In genomic region chr11:77414141-77414839, GRCm38 (mm10) we compare ENCODE assay signal across 21 mouse cellular contexts. TPM values are rescaled to one million over a fixed set of nuclear protein-coding genes. Genes with fewer than 3 reads are reported as not detected.
DNase-seq lines count a peak whose midpoint lies in the region; ATAC-seq lines count a peak whose summit lies in the region.
"Had no signal": no experiment of that assay in that cellular context is flagged by ENCODE, and none has a peak within 500 bp of the region (broad histone marks: within the 10 kb centered on the region; RNA-seq: fewer than 3 reads in every experiment).

No protein-coding gene starts in this region.

- H3K27me3 ChIP-seq in heart, embryonic 13.5 days (replicated peaks): no peaks in the 10 kb centered on the region
- H3K27me3 ChIP-seq in liver, embryonic 12.5 days (replicated peaks): no peaks in the 10 kb centered on the region
- H3K27me3 ChIP-seq in liver, embryonic 11.5 days (replicated peaks; ENCODE audit: control insufficient read depth, insufficient read depth, low read length): no peaks in the 10 kb centered on the region
- H3K27me3 ChIP-seq: embryonic facial prominence, embryonic 15.5 days; forebrain, embryonic 15.5 days; heart, embryonic 15.5 days; intestine, embryonic 15.5 days had no signal

- no peak overlapping the region for H3K4me3 ChIP-seq in heart, embryonic 13.5 days
- no peak overlapping the region for H3K4me3 ChIP-seq in liver, embryonic 12.5 days
- H3K4me3 ChIP-seq in liver, embryonic 11.5 days (ENCODE audit: low read depth, low read length): no peak overlapping the region
- no peak overlapping the region for H3K4me3 ChIP-seq in brown adipose tissue, adult 24 weeks (ENCODE audit: insufficient read depth, low read depth, low read length)
- H3K4me3 ChIP-seq: embryonic facial prominence, embryonic 15.5 days; forebrain, embryonic 15.5 days; heart, embryonic 10.5 days; heart, embryonic 15.5 days; intestine, embryonic 15.5 days had no signal

- no peak for ATAC-seq in heart, embryonic 13.5 days (ENCODE audit: extremely low read depth, insufficient number of reproducible peaks, low FRiP score, low TSS enrichment)
- ATAC-seq in liver, embryonic 12.5 days: peak; percentile 44; the same call in 1 of the 2 replicates
- no peak for ATAC-seq in liver, embryonic 11.5 days (replicated peaks; ENCODE audit: low FRiP score)
- 0 out of 2 replicates have a peak, but pooled peaks have one; percentile 37 for ATAC-seq in megakaryocyte-erythroid progenitor cell, adult 5-6 weeks (replicated peaks; ENCODE audit: low FRiP score, low TSS enrichment, poor library complexity, severe bottlenecking)
- ATAC-seq: forebrain, embryonic 15.5 days; intestine, embryonic 15.5 days had no signal

- no peak overlapping the region for H3K4me2 ChIP-seq in heart, embryonic 13.5 days
- H3K4me2 ChIP-seq in liver, embryonic 12.5 days: no peak overlapping the region
- no peak overlapping the region for H3K4me2 ChIP-seq in liver, embryonic 11.5 days
- H3K4me2 ChIP-seq: embryonic facial prominence, embryonic 15.5 days; forebrain, embryonic 15.5 days; heart, embryonic 15.5 days; hindbrain, embryonic 14.5 days; intestine, embryonic 15.5 days had no signal

- DNase-seq in heart, postnatal 14 days: no peak
- no peak for DNase-seq in liver, embryonic 11.5 days (ENCODE audit: low spot score)
- DNase-seq in lung, postnatal 14 days: no peak
- DNase-seq: adrenal gland, postnatal 10 days; cerebellum, adult 2 months; cerebellum, postnatal 14 days; embryo, embryonic 11 days; gastrocnemius, postnatal 10 days; kidney, adult 8-10 months had no signal

- H3K27ac ChIP-seq in heart, embryonic 13.5 days (replicated peaks): 0 out of 2 replicates have a peak overlapping the region, but pooled peaks have one; percentile 5
- no peak overlapping the region for H3K27ac ChIP-seq in liver, embryonic 12.5 days
- H3K27ac ChIP-seq in liver, embryonic 11.5 days (ENCODE audit: low read depth, low read length): no peak overlapping the region
- H3K27ac ChIP-seq in brown adipose tissue, adult 24 weeks (replicated peaks; ENCODE audit: low read depth, low read length): 0 out of 2 replicates have a peak overlapping the region, but pooled peaks have one; percentile 42
- H3K27ac ChIP-seq: embryonic facial prominence, embryonic 15.5 days; forebrain, embryonic 15.5 days; heart, embryonic 10.5 days; hindbrain, embryonic 14.5 days; intestine, embryonic 15.5 days had no signal

- intact Hi-C loops in heart, postnatal 14 days (cut with DNase I): no loop called here

- peaks cover 27% of the 10 kb centered on the region for H3K4me1 ChIP-seq in heart, embryonic 13.5 days
- peaks cover 28% of the 10 kb centered on the region for H3K4me1 ChIP-seq in liver, embryonic 12.5 days
- peaks cover 8% of the 10 kb centered on the region; the same call in 1 of the 2 replicates for H3K4me1 ChIP-seq in liver, embryonic 11.5 days (replicated peaks; ENCODE audit: control insufficient read depth, insufficient read depth, low read length)
- peaks cover 20% of the 10 kb centered on the region for H3K4me1 ChIP-seq in brown adipose tissue, adult 24 weeks (ENCODE audit: control insufficient read depth, insufficient read depth, insufficient read length, low read length)
- H3K4me1 ChIP-seq: forebrain, embryonic 15.5 days had no signal

- H3K9me3 ChIP-seq in heart, embryonic 13.5 days: no peaks in the 10 kb centered on the region
- no peaks in the 10 kb centered on the region for H3K9me3 ChIP-seq in liver, embryonic 12.5 days (replicated peaks)
- H3K9me3 ChIP-seq in liver, embryonic 11.5 days (ENCODE audit: control insufficient read depth, low read length): no peaks in the 10 kb centered on the region
- H3K9me3 ChIP-seq: embryonic facial prominence, embryonic 15.5 days; forebrain, embryonic 15.5 days; heart, embryonic 10.5 days; heart, embryonic 15.5 days; intestine, embryonic 15.5 days had no signal

- peaks cover 7% of the 10 kb centered on the region for H3K36me3 ChIP-seq in heart, embryonic 13.5 days
- H3K36me3 ChIP-seq in liver, embryonic 12.5 days: no peaks in the 10 kb centered on the region
- H3K36me3 ChIP-seq in liver, embryonic 11.5 days (ENCODE audit: control insufficient read depth, insufficient read depth, low read length): no peaks in the 10 kb centered on the region
- H3K36me3 ChIP-seq: embryonic facial prominence, embryonic 15.5 days; forebrain, embryonic 15.5 days; intestine, embryonic 15.5 days had no signal

- H3K9ac ChIP-seq in heart, embryonic 13.5 days: no peak overlapping the region
- H3K9ac ChIP-seq in liver, embryonic 12.5 days: no peak overlapping the region
- H3K9ac ChIP-seq in liver, embryonic 11.5 days (ENCODE audit: low read depth, low read length): no peak overlapping the region
- H3K9ac ChIP-seq: embryonic facial prominence, embryonic 15.5 days; forebrain, embryonic 15.5 days; heart, embryonic 15.5 days; hindbrain, embryonic 14.5 days; intestine, embryonic 15.5 days had no signal

- whole genome bisulfite sequencing in heart, embryonic 13.5 days: 75% methylated on average over 2 of the region's 2 CpGs
- 63% methylated on average over 2 of the region's 2 CpGs for WGBS in liver, embryonic 12.5 days (ENCODE audit: insufficient replicate concordance)
- 78% methylated on average over 2 of the region's 2 CpGs for WGBS in liver, embryonic 11.5 days

RNA-seq across cellular contexts. Expression of gene Coro6, which starts 47.9 kb away (rescaled TPM):
- 28.8 and 30.1 TPM in 2 replicates for polyA plus RNA-seq in heart, embryonic 13.5 days (2015; fragmentation: Nextera tagmentation; extraction: Ambion mirVana)
- total RNA-seq in heart, postnatal 14 days (2021): 100 to 1,000 TPM; 188 to 189 TPM
- polyA plus RNA-seq in liver, embryonic 12.5 days (2016; fragmentation: Nextera tagmentation; extraction: Ambion mirVana): not detected in 2 replicates
- 0.35 and 0.40 TPM in 2 replicates for polyA plus RNA-seq in liver, embryonic 11.5 days (2014; fragmentation: Nextera tagmentation; extraction: Ambion mirVana)
- polyA plus RNA-seq in brown adipose tissue, adult 24 weeks (2012; ENCODE audit: insufficient read depth, insufficient read length, missing spikeins): 1.7 and 5.1 TPM in 2 replicates
- total RNA-seq in megakaryocyte-erythroid progenitor cell, adult 5-6 weeks (2014; fragmentation: Nextera tagmentation): not detected in 2 replicates
- not detected in 2 replicates for total RNA-seq in megakaryocyte-erythroid progenitor cell, adult 5-6 weeks (2017)
- total RNA-seq: common myeloid progenitor, adult 5-6 weeks; hematopoietic stem cell, adult 5-6 weeks had no signal

Comparison
In these comparisons a context has a peak if more than half of its experiments do, and no peak if none do; other contexts are left out.
1. ATAC-seq: peak in liver, embryonic 12.5 days (single experiment) and megakaryocyte-erythroid progenitor cell, adult 5-6 weeks (single experiment); none in heart, embryonic 13.5 days (single experiment) and liver, embryonic 11.5 days (single experiment).
2. H3K27ac ChIP-seq: peak in heart, embryonic 13.5 days (single experiment) and brown adipose tissue, adult 24 weeks (single experiment); none in liver, embryonic 12.5 days (single experiment) and liver, embryonic 11.5 days (single experiment).